Mouse (Mus musculus): ENCODE measurements around the gene Tex21.

- TF ChIP-seq POLR2A (IDR thresholded peaks at IDR 0.05; ENCODE audit: control insufficient read depth, extremely low read depth, insufficient read depth, low read length, poor library complexity) = no peak
- no peak for TF ChIP-seq CTCF (IDR thresholded peaks at IDR 0.05; ENCODE audit: borderline replicate concordance, control insufficient read depth, extremely low read depth, insufficient read depth, low read length, poor library complexity)
Observed at GRCm38 (mm10) chr12:76260673-76261072, 14.1 kb upstream of the Tex21 start.
